15 mouse cellular contexts compared by ENCODE assay signal in genomic region chr9:71874761-71875160, GRCm38 (mm10).
DNase-seq lines count a peak whose midpoint lies in the region; ATAC-seq and TF ChIP-seq lines count a peak whose summit lies in the region.
"Had no signal": no experiment of that assay in that cellular context is flagged by ENCODE, and none has a peak within 500 bp of the region (broad histone marks: within the 10 kb centered on the region; RNA-seq: fewer than 3 reads in every experiment).

No protein-coding gene starts in this region.

- no peak overlapping the region for H3K4me3 ChIP-seq in lung, embryonic 14.5 days (ENCODE audit: low read depth, low read length)
- H3K4me3 ChIP-seq in olfactory bulb, adult 2 months (ENCODE audit: insufficient read depth, low read depth, low read length), result no peak overlapping the region
- no peak overlapping the region for H3K4me3 ChIP-seq in midbrain, embryonic 15.5 days
- H3K4me3 ChIP-seq: erythroblast, embryonic 14.5 days; midbrain, embryonic 10.5 days had no signal

- no peaks in the 10 kb centered on the region for H3K9me3 ChIP-seq in lung, embryonic 14.5 days (ENCODE audit: low read depth, low read length)
- H3K9me3 ChIP-seq in midbrain, embryonic 15.5 days, result no peaks in the 10 kb centered on the region

- TF ChIP-seq POLR2A in olfactory bulb, adult 2 months (IDR thresholded peaks at IDR 0.05; ENCODE audit: insufficient read depth, low read depth, low read length), result no peak

- TF ChIP-seq CTCF in lung, embryonic 14.5 days (IDR thresholded peaks at IDR 0.05; ENCODE audit: low read depth), result no peak
- no peak for TF ChIP-seq CTCF in olfactory bulb, adult 2 months (IDR thresholded peaks at IDR 0.05; ENCODE audit: insufficient read depth, low read depth, low read length)

- DNase-seq in heart, adult 9 months (ENCODE audit: low spot score in 2 of 2), result peak; percentile 11 to 17
- DNase-seq in heart, postnatal 25 days (ENCODE audit: low spot score), result no peak
- DNase-seq in retina, postnatal 1 day, result peak; percentile 23
- no peak for DNase-seq in retina, embryonic 14.5 days (ENCODE audit: low spot score)
- peak; percentile 87 for DNase-seq in lung, embryonic 14.5 days
- DNase-seq in gastrocnemius, adult 18-20 months (ENCODE audit: low spot score), result no peak
- DNase-seq: cerebellum, adult 8-10 months; kidney, adult 9 months had no signal

- no peak overlapping the region for H3K9ac ChIP-seq in lung, embryonic 14.5 days
- H3K9ac ChIP-seq in midbrain, embryonic 15.5 days, result no peak overlapping the region
- H3K9ac ChIP-seq: liver, embryonic 14.5 days had no signal

- peak overlapping the region; percentile 78 for H3K27ac ChIP-seq in lung, embryonic 14.5 days (ENCODE audit: low read depth)
- peak overlapping the region; percentile 29; the same call in 1 of the 2 replicates for H3K27ac ChIP-seq in olfactory bulb, adult 2 months (ENCODE audit: insufficient read depth, low read depth, low read length)
- H3K27ac ChIP-seq in midbrain, embryonic 15.5 days, result no peak overlapping the region
- H3K27ac ChIP-seq: liver, embryonic 14.5 days; midbrain, embryonic 10.5 days had no signal

- no peaks in the 10 kb centered on the region for H3K27me3 ChIP-seq in lung, embryonic 14.5 days (ENCODE audit: insufficient read depth, low read length)
- no peaks in the 10 kb centered on the region for H3K27me3 ChIP-seq in midbrain, embryonic 15.5 days (replicated peaks)
- H3K27me3 ChIP-seq: CH12.LX had no signal

- H3K36me3 ChIP-seq in lung, embryonic 14.5 days (ENCODE audit: insufficient read depth), result peaks cover 66% of the 10 kb centered on the region
- 0 out of 2 replicates have a peak, but pooled peaks cover 2% of the 10 kb centered on the region for H3K36me3 ChIP-seq in midbrain, embryonic 15.5 days (replicated peaks)

- no peak overlapping the region for H3K4me2 ChIP-seq in lung, embryonic 14.5 days
- H3K4me2 ChIP-seq in midbrain, embryonic 15.5 days, result no peak overlapping the region
- H3K4me2 ChIP-seq: heart, embryonic 11.5 days had no signal

- WGBS in lung, embryonic 14.5 days, result 38% methylated on average over 2 of the region's 2 CpGs
- 80% methylated on average over 2 of the region's 2 CpGs for WGBS in olfactory bulb, adult 2 months
- WGBS in midbrain, embryonic 15.5 days, result 88% methylated on average over 2 of the region's 2 CpGs

- intact Hi-C loops in heart, postnatal 25 days (cut with DNase I), result no loop called here

- H3K4me1 ChIP-seq in lung, embryonic 14.5 days (ENCODE audit: insufficient read depth), result peaks cover 6% of the 10 kb centered on the region
- peaks cover 2% of the 10 kb centered on the region; the same call in 1 of the 2 replicates for H3K4me1 ChIP-seq in olfactory bulb, adult 2 months (ENCODE audit: control insufficient read depth, insufficient read depth, low read length)
- H3K4me1 ChIP-seq in midbrain, embryonic 15.5 days, result peaks cover 9% of the 10 kb centered on the region; the same call in 1 of the 2 replicates

- ATAC-seq in lung, embryonic 14.5 days (ENCODE audit: insufficient read depth), result peak; percentile 94
- no peak for ATAC-seq in midbrain, embryonic 15.5 days (replicated peaks)

Comparison
In these comparisons a context has a peak if more than half of its experiments do, and no peak if none do; other contexts are left out.
1. DNase-seq: peak in heart, adult 9 months (2 of 2), retina, postnatal 1 day (single experiment) and lung, embryonic 14.5 days (single experiment); none in heart, postnatal 25 days (single experiment), retina, embryonic 14.5 days (single experiment) and gastrocnemius, adult 18-20 months (single experiment).